Mouse (Mus musculus): ENCODE results near the gene Fndc7. TPM values are rescaled to one million over a fixed set of nuclear protein-coding genes. Genes with fewer than 3 reads are reported as not detected.
"Not testable (repeated sequence)": the region's sequence is repeated elsewhere in the genome, so short reads cannot be mapped to it uniquely, and the experiment has no call there.

Gene Fndc7
- total RNA-seq, 2 experiments from 2014 or later = 0.09 TPM; not detected in 1

DNA sequence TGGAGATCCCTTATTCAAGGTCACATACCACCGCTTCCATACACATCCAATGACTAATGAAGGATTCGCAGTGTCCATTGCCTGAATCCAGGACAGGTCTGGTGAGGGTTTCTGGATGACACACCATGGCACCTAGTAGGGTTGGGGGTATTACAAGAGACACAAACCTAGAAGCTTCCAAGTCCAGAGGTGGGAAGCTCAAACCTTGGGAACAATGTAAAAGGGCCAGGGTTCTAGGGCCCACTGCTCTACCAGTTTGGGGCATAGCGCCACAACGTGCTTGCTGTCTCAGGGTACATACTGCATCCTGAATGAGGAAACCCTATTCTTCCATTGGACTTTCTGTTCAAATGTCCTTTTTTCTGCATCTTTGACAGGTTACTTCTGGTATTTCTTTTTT lies 8.8 kb upstream of the Fndc7 start:
- intact Hi-C loops (cut with DNase I) = no loop called here
- no peak for DNase-seq (ENCODE audit: low spot score in 2 of 2)

- intact Hi-C loops (cut with DNase I) = no loop called here
- no peak for DNase-seq (ENCODE audit: low spot score in 2 of 2)
Measured at GRCm38 (mm10) chr3:108892914-108893313, 3.1 kb upstream of the Fndc7 start.

DNA sequence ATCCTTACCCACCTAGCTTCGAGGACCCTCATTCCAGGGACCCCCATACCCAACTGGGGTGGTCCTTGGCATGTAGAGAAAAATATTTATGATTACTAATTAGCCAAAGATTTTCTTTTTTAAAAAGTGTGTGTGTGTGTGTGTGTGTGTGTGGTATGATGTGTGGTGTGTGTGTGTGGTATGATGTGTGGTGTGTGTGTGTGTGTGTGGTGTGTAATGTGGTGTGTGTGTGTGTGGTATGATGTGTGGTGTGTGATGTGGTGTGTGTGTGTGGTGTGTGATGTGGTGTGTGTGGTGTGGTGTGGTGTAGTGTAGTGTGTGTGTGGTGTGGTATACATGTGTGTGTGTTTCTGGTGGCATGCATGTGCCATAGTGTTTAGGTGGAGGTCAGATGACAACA lies 2.3 kb upstream of the Fndc7 start:
- intact Hi-C loops (cut with DNase I) = no loop called here
- DNase-seq (ENCODE audit: low spot score in 2 of 2) = no peak

DNA sequence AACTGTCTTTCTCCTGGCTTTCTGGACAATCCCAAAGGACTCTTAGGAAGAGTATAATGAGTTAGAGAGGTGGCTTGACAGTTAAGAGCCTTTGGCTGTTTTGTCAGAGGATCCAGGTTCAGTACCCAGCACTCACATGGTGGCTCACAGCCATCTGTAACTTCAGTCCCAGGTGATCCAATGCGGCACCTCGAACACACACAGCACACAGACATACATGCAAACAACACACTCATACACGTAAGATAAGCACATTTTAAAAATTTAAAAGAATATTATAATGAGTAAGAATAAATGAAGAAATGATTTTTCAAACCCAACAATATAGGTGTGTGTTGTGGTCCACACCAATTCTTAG lies 2.2 kb downstream of the Fndc7 start:
- no peak for DNase-seq (ENCODE audit: low spot score in 2 of 2)
- intact Hi-C loops (cut with DNase I) = no loop called here

DNA sequence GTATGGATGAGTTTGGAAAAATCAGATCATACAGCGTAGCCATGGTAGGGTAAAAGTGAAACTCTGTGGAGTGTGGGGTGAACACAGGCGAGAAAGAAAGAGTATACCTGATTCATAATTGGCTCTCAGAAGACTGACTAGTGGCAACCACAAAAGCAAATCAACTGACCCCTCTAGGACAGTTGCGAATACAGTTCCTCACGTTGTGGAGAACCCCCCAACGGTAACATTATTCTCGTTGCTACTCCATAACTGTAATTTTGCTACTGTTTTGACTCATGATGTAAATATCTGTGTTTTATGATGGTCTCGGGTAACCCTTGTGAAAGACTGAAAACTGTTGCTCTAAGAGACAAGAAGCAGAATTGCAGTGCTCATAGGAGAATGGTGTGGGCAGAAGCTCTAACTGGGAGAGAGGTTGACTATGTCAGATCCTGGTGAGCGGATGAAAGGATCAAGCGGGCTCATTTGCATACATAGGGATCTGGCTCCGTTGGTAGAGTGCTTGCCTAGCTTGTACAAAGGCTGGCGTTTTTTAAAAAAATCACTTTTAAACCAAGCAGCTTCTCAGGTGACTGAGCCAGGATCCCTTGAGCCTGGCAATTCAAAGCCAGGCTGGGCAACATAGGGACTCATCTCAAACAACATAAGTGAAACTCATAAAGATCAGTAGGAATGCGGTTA lies 2.7 kb downstream of the Fndc7 start:
- DNase-seq (ENCODE audit: low spot score in 2 of 2) = no peak
- intact Hi-C loops (cut with DNase I) = no loop called here

GRCm38 (mm10) chr3:108885686-108886530 lies 3.9 kb downstream of the Fndc7 start:
- intact Hi-C loops (cut with DNase I) = no loop called here
- no peak for DNase-seq (ENCODE audit: low spot score in 2 of 2)

DNA sequence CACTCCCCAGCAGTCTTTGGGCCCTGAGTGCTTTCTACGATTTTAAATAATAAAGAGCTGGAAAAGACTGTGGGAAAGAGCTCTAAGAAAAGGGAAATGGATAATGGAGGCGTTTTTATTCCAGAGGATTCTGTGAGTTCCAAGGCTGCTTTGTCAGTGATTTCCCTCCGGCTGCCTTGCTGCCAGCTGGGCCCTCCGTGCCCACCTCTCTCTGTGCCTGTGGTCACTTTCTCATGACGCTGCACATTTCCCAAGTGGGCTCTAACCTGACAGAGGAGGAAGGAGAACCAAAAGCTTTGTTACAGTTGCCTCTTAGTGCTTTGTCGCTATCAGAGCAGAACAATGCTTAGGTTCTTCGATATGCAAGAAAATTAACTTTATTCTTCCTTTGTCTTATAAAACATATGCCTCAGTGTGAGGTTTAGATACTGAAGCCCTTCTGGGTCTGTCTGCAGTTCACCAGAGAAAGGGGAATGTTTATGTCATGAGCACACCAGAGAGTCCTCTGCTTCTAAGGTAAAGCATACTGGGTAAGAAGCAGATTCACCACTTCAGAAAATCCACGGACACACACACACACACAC lies 5.0 kb downstream of the Fndc7 start:
- no peak for DNase-seq (ENCODE audit: low spot score in 2 of 2)
- intact Hi-C loops (cut with DNase I) = no loop called here

DNA sequence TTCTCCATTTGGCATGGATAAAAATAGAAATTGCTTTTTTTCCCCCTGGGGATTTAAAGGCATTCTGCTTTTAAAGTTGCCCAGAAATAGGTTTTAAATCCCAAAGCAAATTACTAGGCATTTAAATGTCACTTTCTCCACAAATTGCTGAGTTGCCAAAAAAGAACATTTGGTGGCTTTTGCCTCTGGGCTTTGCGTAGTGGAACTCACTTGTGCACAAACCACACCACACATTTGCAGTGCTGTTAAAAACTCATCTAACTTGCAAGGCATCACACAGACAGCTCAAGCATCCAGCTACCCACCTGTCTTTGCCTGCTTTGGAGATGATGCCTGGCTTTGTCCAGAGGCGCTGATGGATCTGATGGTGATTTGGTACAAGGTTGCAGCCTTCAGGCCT lies 6.7 kb downstream of the Fndc7 start:
- peak in 1 of 2 experiments; percentile 47 for DNase-seq (ENCODE audit: low spot score in 2 of 2)
- intact Hi-C loops (cut with DNase I) = no loop called here

DNA sequence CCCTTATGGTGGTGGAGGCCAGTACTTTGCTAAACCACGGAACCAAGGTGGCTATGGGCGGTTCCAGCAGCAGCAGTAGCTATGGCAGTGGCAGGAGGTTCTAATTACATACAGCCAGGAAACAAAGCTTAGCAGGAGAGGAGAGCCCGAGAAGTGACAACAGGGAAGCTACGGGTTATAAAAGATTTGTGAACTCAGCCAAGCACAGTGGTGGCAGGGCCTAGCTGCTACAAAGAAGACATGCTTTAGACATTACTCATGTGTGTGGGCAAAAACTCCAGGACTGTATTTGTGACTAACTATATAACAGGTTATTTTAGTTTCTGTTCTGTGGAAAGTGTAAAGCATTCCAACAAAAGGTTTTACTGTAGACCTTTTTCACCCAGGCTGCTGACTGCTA lies 7.9 kb downstream of the Fndc7 start:
- DNase-seq (ENCODE audit: low spot score in 2 of 2) = peak in 1 of 2 experiments; percentile 51
- intact Hi-C loops (cut with DNase I) = loop anchor here (2.0 kb wide), 1 partner anchor 25 kb away; no protein-coding TSS in a partner anchor

DNA sequence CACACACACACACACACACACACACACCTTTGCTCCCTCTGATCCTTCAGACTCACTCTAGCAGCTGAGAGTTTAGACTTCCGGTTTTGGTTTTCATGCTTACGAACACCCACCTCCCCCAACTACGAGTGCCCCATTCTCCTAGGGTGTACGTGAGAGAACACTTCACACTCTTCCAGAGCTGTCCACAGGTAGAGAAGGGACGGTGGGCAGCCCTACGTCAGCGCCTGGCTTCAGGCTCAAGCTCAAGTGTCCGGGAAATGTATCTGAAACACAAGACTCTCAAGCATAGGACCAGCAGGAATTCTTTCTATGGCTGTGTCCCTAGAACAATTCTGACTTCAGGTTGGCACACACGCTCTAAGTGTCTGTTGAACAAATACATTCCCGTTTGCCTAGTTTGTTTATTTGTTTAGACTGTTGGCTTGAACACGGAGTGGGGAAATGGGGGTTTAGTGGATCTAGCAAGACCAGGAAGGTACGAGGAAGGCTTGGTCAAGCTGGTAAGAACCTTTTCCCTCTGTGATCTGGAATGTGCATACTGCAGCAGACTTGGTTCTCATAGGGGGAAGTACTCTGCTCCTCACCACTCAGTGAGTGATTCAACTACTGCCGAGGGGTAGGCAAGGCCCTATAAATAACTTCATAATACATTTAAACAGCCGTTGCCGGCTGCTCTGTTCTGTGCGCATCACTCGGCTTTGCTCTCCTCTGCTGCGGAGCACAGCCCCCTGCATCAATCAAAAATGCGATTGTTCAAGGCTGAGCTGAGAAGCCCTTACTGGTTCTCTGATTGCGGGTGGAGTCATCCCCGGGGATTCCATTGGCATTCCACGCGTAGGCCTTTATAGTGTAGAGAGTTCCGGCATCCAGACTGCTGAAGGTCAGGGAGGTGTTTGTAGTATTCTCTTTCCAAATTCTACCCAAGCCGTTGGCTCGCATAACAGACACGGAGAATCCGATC lies 9.0 kb downstream of the Fndc7 start:
- intact Hi-C loops (cut with DNase I) = loop anchor here (2.0 kb wide), 1 partner anchor 24 kb away; no protein-coding TSS in a partner anchor
- DNase-seq (ENCODE audit: low spot score in 2 of 2) = peak; percentile 32 to 60

GRCm38 (mm10) chr3:108879836-108880435 lies 9.9 kb downstream of the Fndc7 start:
- no peak for DNase-seq (ENCODE audit: low spot score in 2 of 2)
- intact Hi-C loops (cut with DNase I) = loop anchor here (2.0 kb wide), 1 partner anchor 23 kb away; no protein-coding TSS in a partner anchor

- no peak for DNase-seq (ENCODE audit: low spot score in 2 of 2)
- intact Hi-C loops (cut with DNase I) = no loop called here
Measured at GRCm38 (mm10) chr3:108879129-108879528, 10.7 kb downstream of the Fndc7 start.

- intact Hi-C loops (cut with DNase I) = no loop called here
- DNase-seq (ENCODE audit: low spot score in 2 of 2) = no peak
Measured at GRCm38 (mm10) chr3:108870631-108871030, 19.2 kb downstream of the Fndc7 start.

- DNase-seq (ENCODE audit: low spot score in 2 of 2) = no peak
- intact Hi-C loops (cut with DNase I) = no loop called here
Measured at GRCm38 (mm10) chr3:108867449-108867848, 22.4 kb downstream of the Fndc7 start.

- intact Hi-C loops (cut with DNase I) = no loop called here
Measured at GRCm38 (mm10) chr3:108865676-108866075, 24.1 kb downstream of the Fndc7 start.

DNA sequence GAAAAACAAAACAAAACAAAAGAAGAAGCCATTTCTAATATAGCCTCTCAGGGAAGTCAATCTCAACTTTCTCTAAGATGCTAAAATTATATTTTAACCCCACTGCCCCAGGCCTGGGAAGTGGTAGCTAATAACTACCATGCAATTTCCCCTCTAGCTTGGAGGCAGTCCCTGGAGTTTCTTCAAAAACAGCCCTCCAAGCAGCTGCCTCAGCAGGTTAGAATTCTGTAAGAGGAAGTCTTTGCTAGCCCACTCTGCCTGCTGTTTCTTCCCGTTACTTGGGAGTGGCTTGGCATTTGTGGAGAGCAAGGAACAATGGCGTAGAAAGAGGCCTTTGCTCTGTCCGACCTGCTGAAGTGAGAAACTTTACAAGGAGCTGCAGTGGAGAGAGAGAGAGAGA lies 24.7 kb downstream of the Fndc7 start:
- no peak for DNase-seq (ENCODE audit: low spot score in 2 of 2)
- intact Hi-C loops (cut with DNase I) = no loop called here

More at GRCm38 (mm10) chr3:108865676-108866075, 24.1 kb downstream of the Fndc7 start:
- no peak for DNase-seq (ENCODE audit: low spot score in 2 of 2)

DNA sequence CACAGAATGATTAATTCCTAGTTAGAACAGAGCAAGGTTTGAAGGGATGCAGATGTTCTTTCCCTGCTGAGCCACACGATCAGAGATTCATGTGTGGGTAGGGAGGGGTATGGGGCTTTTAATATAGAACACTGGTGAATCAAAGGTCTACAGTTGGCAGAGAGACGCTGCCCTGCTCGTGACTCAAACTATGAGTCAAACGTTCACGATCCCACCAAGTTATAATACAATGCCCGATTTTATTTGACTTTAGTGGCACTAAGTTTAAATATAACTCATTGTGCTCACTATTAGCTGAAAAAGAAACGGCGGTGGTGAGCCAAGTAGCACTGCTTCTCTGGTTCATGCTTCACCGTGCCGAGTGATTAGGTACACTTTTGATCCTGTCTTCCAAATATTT lies 26.7 kb downstream of the Fndc7 start:
- intact Hi-C loops (cut with DNase I) = no loop called here
- no peak for DNase-seq (ENCODE audit: low spot score in 2 of 2)

DNA sequence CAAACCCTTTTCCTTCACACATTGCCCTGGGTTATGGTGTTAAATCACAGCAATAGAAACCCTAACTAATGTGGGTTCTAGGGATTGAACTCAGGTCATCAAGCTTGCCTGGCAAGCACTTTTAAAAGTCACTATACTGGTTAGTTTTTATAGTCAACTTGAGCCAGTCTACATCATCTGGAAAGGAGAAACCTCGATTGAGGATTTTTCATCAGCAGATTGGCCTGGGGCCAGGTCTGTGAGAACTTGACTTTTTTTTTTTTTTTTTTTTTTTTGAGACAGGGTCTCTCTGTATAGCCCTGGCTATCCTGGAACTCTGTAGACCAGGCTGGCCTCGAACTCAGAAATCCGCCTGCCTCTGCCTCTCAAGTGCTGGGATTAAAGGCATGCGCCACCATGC lies 27.5 kb downstream of the Fndc7 start:
- intact Hi-C loops (cut with DNase I); DNase-seq (ENCODE audit: low spot score in 2 of 2): not testable (repeated sequence)

DNA sequence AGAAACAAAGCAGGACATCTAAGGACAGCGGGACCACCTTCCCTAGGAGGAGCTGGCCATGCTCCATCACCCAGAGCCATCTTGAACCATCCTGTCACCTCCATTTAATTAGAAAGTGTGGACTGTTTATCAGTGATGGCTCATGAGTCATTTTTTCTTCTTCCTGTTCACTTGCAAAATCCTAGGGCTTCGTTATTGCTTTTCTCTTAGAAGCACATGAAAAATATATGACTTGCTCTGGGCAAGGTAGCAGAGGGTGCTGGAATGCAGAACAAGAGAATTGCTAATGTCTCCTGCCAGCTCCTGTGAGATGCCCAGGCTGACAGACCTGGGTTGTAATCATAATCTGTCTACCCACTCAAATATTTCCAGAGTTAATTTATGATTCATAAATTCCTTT lies 29.0 kb downstream of the Fndc7 start:
- intact Hi-C loops (cut with DNase I) = no loop called here

More for the DNA sequence above, 29.0 kb downstream of the Fndc7 start:
- no peak for DNase-seq (ENCODE audit: low spot score in 2 of 2)
